Mouse (Mus musculus) C2C12 (cell line): ENCODE results near the gene Sfxn5.

Experiments used
- CEBPB ChIP-seq: IDR thresholded peaks from one replicate; pipeline ENCODE4 v1.6.1; 2011; ENCODE audit warnings: low read depth, mild to moderate bottlenecking, control low read depth, moderate library complexity
- CTCF ChIP-seq: IDR thresholded peaks from one replicate; pipeline ENCODE4 v1.5.1; 2011; ENCODE audit not compliant: control insufficient read depth, insufficient read depth, insufficient read length
- FOSL1 ChIP-seq: IDR thresholded peaks from one replicate; pipeline ENCODE4 v1.8.0; 2011; ENCODE audit warnings: mild to moderate bottlenecking, low read length; ENCODE audit not compliant: poor library complexity, insufficient read depth, severe bottlenecking
- MAX ChIP-seq: IDR thresholded peaks from one replicate; pipeline ENCODE4 v1.6.1; 2011; ENCODE audit warnings: mild to moderate bottlenecking, control low read depth
- MYOD1 ChIP-seq: IDR thresholded peaks from one replicate; pipeline ENCODE4 v1.6.1; 2011; ENCODE audit warnings: low read depth; ENCODE audit not compliant: control insufficient read depth, insufficient read length
- MYOG ChIP-seq: IDR thresholded peaks from one replicate; pipeline ENCODE4 v1.6.1; 2011; ENCODE audit not compliant: control insufficient read depth, insufficient read length; ENCODE audit errors: extremely low read depth
- USF1 ChIP-seq: IDR thresholded peaks from one replicate; pipeline ENCODE4 v1.6.1; 2011; ENCODE audit warnings: low read depth, mild to moderate bottlenecking, control low read depth, moderate library complexity

GRCm38 (mm10) chr6:85188256-85189110, 144.7 kb downstream of the Sfxn5 start:
- TF ChIP-seq CTCF: no peak
- TF ChIP-seq MAX: no peak
- TF ChIP-seq USF1: no peak
- TF ChIP-seq MYOG: no peak
- TF ChIP-seq MYOD1: no peak
- no peak for TF ChIP-seq FOSL1
- no peak for TF ChIP-seq CEBPB
